Mouse (Mus musculus) granulocyte monocyte progenitor cell, adult 5-6 weeks (primary cell): Measurements from ENCODE around the gene Cit. TPM values are rescaled to one million over a fixed set of nuclear protein-coding genes. Genes with fewer than 3 reads are reported as not detected.
"Not testable (repeated sequence)": the region's sequence is repeated elsewhere in the genome, so short reads cannot be mapped to it uniquely, and the experiment has no call there.

Experiments
- ATAC-seq: replicated peaks from 2 replicates; pipeline ENCODE4 v1.8.0; 2016; ENCODE audit warnings: mild to moderate bottlenecking, moderate TSS enrichment, inconsistent platforms; ENCODE audit not compliant: poor library complexity, severe bottlenecking
- total RNA-seq, 2 experiments: library from RNA; stranded (forward) in 1 of 2; stranded (reverse) in 1 of 2; fragments of 200-712, 200-1000 nt in 1 of 2; fragments of >200 nt in 1 of 2; fragmentation: Nextera tagmentation in 1 of 2; gene quantifications; 2 replicates each; pipeline ENCODE4 v1.2.3; 2014 to 2017

Cit gene
- total RNA-seq (2014; fragmentation: Nextera tagmentation) (31.8 and 36.3 TPM in 2 replicates), total RNA-seq (2017) (26.5 and 32.9 TPM in 2 replicates)

DNA sequence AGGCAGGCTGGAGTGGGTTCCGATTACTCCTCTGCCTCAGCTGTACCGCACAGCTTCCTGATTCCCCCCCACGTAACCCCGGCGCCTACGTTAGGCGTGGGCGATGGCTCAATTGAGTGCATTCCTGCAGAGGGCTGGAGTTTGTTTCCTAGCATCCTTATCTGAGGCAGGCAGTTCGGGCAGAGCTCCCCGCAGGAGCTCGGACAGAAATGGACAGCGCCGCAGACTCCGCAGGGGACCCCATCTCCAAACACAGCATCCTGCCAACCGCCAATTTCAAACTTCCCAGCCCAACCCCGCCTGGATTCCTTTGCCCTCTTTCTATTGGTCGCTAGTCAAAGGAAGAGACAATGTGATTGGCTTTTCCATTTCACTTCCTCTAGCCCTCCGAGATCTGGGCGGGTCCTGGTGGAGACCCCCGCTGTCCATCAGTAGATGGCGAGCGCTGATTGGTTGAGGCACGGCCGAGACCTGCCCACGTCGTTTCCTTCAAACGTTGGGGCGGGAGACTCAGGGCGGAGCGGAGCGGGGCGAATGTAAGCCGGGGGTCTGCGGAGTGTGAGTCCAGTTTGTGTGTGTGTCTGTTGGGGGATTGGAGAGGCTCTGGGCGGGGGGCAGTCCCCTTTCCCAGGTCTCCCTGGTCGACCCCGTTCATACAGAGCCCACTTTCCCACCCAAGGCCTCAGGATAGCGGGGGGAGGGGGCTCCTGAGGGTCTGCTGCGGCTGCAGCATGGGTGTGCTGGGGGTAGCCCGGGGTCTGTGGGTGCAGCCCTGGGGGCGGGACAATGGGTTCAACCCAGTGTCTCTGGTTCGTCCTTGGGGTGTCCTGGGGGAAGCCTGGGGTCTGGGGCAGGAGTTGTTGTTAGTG is at the start of gene Cit:
Gene Cit, plus strand, starts transcription at position 513 of the 869 bp plus-strand sequence.
- ATAC-seq: peak; percentile 96

- peak; percentile 86 for ATAC-seq
These were observed 45.8 kb upstream of the Cit start for GRCm38 (mm10) chr5:115799016-115799894.

- no peak for ATAC-seq
These were observed 45.2 kb upstream of the Cit start for GRCm38 (mm10) chr5:115799895-115800232.

GRCm38 (mm10) chr5:115812262-115812661 is 32.8 kb upstream of the Cit start:
- ATAC-seq: no peak

- ATAC-seq: no peak
These were observed 28.1 kb upstream of the Cit start for GRCm38 (mm10) chr5:115817022-115817421.

DNA sequence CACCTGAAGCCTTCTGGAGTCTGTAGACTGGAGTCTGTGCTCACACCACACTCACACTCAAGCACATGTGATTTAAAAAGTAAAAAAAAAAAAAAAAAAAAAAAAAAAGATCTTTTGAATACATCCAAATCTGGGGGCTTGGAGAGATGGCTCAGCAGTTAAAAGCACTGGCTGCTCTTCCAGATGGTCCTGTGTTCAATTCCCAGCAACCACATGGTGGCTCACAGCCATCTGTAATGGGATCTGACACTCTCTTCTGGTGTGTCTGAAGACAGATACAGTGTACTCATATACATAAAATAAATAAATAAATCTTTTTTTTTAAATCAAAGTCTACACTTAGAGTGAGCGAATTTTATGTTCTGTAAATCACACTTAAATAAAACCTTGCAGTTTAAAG is 27.4 kb upstream of the Cit start:
- not testable (repeated sequence) for ATAC-seq

- peak; percentile 58; the same call in 1 of the 2 replicates for ATAC-seq
These were observed 25.1 kb upstream of the Cit start for GRCm38 (mm10) chr5:115819966-115820365.

- ATAC-seq: no peak
These were observed 23.9 kb upstream of the Cit start for GRCm38 (mm10) chr5:115821200-115821599.

GRCm38 (mm10) chr5:115821910-115822309 is 23.2 kb upstream of the Cit start:
- no peak for ATAC-seq

DNA sequence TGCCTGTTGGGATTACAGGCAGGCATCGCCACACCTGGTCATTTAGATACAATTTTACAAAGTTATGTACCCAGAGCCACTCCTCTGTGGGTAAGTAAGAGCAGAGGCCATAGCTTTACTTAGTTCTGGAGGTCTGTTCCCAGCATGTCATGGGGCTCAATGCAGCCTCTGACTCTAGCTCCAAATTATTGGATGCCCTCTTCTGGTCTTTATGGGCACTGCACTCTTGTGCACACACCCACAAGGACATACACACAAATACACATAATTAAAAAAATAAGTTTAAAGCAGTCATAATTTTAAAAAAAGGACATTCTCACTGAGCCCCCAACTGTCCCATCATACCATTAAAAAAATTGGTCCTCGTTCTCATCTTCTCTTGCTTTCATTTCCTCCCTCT is 12.3 kb upstream of the Cit start:
- ATAC-seq: no peak

DNA sequence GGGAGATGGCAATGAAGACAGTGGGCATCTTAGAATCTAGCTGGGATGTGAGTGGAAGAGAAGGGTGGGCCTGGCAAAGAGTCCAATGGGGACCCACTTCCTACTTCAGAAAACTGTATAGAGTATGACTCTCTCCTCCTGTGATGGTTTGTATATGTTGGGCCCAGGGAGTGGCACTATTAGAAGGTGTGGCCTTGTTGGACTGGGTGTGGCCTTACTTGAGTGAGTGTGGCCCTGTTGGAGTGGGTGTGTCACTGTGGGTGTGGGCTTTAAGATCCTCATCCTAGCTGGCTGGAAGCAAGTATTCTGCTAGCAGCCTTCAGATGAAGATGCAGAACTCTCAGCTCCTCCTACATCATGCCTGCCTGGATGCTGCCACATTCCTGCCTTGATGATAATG is 11.3 kb upstream of the Cit start:
- not testable (repeated sequence) for ATAC-seq

GRCm38 (mm10) chr5:115835291-115835690 is 9.8 kb upstream of the Cit start:
- ATAC-seq: peak; percentile 72

GRCm38 (mm10) chr5:115838059-115838458 is 7.0 kb upstream of the Cit start:
- ATAC-seq: no peak

GRCm38 (mm10) chr5:115840453-115840852 is 4.6 kb upstream of the Cit start:
- ATAC-seq: no peak

DNA sequence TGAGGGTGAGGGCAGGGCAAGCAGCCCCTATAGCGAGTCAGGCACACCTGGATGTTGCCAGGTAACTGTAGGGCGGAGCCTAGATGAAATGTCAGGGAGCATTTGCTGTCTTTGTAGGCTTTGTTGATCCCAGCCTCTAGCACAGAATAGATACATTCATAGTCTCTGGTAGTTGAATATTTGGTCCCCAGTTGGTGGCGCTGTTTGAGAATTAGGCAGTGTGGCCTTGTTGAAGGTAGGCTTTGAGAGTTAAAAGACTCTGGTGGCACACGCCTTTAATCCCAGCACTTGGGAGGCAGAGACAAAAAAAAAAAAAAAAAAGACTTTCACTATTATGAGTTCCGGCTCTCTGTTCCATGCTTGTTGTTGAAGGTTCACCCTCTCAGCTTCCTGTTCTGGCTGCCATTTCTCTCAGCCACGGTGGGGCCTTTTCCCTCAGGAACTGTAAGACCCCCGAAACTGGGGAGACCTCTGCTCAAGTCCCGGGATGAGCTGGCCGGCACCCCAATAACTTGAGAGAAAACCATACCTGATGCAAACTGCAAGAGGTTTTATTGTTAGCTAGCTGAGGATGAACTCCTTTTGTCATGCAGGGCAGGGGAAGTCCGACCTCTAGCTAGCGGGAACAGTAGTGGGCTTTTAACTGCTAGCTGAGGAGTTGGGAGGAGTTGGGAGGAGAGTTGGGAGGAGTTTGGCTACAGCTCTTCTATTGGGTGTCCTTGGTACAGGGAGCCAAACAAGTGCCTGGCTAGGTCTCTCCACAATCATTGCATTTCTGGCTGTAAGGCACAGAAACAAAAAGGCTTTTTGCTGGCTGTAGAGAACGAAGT is 3.9 kb upstream of the Cit start:
- no peak for ATAC-seq

DNA sequence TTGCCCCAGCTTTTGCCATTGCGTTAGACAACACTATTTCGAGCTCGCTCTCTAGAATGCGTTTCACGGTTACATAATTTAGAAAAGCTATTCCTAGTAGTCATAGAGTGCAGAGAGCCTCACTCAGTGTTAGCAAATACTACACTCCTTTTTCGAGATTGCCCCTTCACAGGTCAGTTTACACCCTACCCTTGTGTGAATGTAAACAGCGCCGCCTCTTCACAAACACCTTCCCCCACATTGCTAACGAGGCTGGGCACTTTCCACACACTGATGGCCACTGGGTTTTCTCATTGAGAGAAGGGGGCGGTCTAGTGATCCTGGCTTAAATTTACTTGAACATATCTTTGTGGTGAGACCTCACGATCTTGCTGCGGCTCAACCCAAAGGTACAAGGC is 711 bp upstream of the Cit start:
- ATAC-seq: peak; percentile 12

DNA sequence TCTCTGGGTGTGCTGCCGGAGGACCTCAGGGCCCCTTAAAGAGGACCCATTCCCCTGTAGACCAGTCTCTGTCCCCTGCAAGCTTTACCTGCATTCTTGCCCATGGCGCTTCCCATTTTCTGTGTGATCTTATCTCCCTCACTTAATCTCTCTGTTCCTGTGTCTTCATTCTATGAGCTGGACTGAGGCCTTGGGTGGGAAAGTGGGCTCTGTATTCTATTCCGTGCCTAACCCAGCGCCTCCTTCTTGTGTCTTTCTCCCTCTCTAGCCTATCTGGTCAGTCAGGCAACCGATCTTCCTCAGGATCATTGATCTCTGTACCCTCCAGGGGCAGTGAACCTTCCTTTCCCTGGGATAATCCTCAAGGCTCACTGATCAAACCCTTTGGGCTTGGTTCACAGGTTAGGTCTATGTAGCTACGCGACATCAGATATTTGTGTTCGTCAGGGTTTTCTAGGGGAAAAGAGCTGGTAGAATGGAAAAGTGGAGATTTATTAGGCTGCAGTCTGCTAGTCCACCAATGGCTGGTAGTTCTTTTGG is 627 bp downstream of the Cit start:
- ATAC-seq: no peak

- ATAC-seq: no peak
These were observed 2.1 kb downstream of the Cit start for GRCm38 (mm10) chr5:115847166-115847565.

DNA sequence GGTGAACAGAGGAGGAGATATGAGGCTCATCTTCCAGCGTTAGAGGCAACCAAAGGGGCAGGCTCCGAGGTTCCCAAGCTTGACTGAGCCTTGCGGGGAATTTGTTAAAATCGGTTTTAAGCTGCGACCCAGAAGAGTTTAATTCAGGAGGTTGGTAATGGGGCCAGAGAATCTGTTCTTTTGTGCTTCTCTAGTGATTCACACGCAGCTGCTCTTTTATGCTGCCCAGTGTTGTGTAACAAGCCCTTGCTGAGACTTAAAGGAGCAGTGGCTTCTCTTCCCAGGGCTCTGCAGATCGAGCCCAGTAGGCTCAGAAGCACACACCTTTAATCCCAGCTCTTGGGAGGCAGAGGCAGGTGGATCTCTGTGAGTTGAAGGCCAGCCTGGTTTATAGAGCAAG is 3.4 kb downstream of the Cit start:
- ATAC-seq: no peak

GRCm38 (mm10) chr5:115849263-115849829 is 4.3 kb downstream of the Cit start:
- ATAC-seq: no peak
